Mouse (Mus musculus): ENCODE data around the gene Gm10985.

Gene Gm10985

DNA sequence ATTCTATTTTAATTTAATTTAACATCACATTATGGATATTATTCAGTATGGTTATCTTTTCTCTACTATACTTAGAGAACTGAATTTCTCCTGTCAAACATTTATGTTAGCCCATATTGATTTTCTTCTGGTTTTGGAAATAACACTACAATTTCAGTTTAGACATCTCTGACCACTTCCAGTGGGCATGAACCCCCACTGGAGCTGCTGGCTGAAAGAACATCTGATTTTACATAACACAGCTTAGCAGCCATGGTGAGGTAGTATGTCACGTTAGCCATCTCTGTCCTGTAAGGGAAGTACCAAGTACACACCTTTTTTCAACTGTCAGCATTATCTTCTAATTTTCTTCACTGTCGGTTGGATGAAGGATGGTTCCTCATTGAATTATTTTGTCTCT lies at the start of gene Gm10985:
Gene Gm10985, plus strand, starts transcription at position 301 of the 400 bp plus-strand sequence.
- DNase-seq: no peak

DNA sequence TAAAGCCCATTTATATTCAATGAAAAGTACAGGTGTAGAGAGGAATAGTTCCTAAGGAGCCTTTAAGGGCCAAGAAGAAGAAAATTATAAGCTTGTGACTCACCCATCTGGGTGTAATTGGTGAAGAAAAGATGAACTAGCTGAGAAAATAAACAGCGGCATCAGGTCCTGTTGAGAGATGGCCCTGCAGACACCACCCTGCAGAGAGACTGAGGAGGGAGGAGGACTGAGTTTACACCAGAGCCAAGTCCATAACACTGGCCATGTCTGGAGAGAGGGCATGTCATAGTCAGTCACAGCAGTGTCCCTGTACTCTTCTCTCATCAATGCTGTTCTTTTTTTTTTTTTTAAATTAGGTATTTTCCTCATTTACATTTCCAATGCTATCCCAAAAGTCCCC lies 48.0 kb upstream of the Gm10985 start:
- no peak for DNase-seq

DNA sequence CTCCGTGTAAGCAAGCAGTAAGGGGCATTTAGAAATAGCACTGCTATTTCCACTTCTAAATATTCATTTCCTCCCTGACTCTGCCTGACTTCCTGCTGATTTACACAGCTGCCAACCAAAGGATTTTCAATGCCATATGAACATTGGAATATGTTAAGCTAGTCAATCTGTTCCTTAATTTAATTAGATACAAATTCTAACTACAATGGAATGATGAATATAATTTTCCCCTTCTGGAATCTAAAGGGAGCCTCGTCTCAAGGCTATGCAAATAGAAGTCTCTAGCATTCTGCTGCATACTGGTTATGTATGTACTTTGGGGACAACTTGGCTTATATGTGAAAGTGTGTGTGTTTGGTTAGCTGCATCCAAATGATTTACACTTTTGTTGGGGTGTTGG lies 45.2 kb upstream of the Gm10985 start:
- DNase-seq: no peak

DNA sequence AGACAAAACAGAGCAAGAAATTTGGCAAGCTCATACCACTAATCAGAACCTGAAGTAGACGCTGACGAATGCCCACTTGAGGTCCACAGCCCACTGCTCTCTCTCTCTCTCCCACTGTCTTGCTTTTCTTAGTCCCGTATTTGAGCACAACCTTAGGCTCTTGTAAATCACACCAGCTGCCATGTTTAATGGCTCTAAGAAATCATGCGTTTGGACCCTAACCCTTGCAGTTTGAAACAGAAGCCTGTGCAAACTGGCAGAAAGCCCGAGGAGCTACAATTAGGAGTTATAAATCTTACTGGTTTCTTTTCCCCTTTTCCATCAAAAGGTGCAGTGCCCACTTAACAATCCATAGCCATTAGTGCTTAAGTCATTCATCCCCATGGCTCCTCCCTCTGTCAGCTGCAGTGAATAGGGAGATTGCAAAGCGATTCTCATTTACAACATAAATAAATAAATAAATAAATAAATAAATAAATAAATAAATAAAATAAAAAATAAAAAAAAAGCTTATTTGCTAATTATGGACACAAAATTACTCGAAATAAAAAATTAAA lies 31.4 kb upstream of the Gm10985 start:
- DNase-seq: peak; percentile 5 to 22

DNA sequence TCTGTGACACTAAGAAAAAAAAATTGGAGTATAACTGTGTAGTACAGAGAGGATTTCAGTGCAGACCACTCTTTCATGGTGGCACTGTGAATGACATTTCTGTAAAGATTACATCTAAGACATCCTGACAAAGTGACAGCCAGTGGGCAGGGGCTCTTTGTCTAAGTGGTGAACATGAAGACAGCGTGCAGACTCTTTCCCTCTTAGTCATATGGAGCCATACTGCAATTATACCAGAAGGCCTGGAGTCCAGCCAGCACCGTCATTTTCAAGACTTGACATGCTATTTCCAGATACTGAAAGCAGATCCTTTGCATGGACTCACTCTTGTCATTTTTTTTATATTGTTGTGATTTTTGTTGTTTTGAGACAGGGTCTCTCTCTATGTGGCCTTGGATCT lies 10.6 kb upstream of the Gm10985 start:
- DNase-seq: no peak

DNA sequence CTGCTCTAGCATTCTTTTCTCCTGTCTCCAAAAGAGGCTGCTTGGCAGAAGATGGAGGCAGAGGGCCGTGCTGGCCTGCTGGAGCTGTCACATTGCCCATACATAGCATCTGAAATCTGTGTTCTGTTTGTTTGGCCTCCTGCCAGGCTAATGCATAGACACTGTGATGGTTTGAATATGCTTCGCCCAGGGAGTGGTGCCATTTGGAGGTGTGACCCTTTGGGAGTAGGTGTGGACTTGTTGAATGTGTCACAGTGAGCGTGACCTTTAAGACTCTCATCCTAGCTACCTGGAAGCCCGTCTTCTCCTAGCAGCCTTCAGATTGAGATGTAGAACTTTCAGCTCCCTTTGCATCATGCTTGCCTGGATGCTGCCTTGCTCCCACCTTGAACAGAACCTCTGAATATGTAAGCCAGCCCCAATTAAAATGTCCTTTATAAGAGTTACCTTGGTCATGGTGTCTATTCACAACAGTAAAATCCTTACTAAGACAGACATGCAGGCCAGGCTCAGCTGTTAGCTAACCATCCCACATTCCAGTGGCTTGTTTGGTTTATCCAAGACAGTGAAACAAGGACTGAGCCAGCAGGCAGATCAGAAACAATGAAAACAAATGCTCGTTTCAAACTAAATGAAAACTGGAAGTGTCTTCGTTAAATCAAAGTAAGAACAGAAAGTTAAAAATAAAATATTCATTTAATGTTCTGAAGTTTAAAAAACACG lies 1.5 kb downstream of the Gm10985 start:
- DNase-seq: no peak

DNA sequence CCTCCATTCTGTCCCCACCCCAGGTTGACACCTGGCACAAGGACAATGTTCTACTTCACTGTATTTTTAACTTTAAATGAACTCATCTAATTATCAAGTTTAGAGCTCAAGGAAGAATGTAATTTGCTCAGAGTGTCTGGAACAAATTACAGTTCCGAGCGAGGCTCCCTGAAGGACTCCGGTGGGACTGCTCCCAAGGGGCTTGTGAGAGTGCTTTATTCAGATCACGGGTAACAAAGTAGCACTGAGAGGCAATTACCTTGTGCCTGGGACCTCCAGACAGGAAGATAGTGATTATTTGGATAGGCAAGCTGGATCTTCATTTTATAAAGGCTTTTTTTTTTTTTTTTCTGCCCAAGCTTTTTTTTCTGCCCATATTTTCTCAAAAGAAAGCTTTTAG lies 2.8 kb downstream of the Gm10985 start:
- DNase-seq: no peak

DNA sequence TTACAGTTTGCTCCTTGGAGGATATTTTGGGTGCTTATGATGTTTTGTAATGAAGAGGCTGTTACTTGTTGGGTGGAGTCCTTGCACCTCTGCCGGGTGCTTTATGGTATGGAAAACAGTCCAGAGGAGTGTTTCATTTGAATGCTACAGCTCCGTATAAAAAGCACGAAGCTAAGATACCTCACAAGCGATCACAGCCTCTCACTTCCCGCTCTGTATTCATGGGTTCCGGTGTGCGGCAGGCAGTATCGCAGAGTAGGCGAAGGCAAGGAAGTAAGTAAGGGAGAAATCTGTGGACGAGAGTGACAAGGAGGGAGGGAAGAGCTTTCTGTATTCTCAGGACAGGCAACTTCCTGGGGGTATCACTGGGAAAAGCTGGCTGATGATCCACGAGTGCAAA lies 3.4 kb downstream of the Gm10985 start:
- DNase-seq: no peak

DNA sequence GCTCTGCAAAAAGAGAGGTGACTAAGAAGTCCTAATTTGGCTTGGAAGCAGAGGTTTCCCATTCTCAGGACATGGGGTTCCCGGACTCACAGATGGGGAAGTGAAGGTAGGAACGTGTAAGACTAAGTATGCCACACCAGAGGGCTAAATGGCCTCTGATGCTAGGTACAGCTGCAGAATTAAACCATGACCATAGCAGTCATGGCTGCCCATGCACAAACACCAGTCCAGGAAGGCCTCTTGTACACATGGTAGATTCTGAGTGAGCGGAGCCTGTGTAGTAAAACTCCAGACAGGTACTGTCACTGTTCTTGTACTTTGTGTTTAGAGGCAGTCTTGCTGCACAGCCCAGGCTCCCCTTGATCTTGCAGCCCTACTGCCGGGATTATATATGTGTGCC lies 9.4 kb downstream of the Gm10985 start:
- DNase-seq: no peak

DNA sequence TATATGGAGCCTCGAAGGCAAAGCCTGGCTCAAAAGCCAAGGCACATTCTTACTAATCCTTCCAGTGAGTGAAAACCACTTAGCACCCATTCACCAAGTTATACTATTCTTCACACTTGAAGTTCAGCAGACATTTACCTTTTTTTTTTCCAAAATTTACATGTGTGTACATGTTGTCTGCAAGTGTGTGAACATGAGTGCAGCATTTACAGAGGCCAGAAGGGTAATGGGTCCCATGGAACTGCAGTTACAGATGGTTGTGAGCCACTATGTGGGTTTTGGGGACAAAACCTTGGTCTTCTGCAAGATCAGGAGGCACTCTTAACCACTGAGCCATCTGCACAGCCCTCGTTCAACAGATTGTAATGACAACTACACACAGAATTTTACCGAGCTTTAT lies 9.9 kb downstream of the Gm10985 start:
- no peak for DNase-seq

DNA sequence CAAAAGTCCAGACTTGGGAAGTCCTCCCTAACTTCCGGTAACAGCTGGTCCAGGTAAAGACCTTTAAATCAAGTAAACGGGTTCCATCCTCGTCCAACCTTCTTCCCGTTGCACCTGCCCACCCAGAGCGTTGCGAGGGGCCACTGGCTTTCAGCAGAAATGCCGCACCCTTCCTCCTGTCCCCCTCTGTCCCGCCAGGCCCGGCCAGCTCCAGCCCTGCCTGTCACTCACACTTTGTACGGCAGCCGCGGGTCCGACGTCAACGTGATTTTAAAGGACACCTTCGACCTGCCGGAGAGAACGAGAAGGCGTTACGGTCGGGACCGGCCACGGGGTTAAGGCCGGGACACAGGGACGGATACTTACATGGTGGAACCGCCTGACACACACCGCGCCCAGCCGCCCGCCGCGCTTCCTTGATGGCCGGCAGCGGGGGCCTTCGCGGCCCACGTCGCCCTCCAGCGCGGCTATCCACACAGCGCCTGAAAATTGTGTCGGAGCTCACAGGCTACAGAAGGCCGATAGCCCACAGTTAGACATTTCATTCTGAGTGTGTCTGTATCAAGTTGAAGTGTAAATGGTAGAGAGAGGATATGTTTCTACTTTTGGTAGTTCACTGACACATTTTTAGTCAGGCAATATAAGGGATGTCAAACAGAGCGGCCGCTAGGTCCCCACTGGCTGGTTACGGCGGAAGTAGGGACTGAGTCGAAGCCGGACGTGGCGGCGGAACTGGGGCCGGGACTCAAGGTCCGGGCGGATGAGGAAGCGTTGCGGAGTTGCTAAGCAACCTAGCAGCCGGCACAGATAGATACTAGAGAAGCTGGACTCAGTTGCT lies 18.7 kb downstream of the Gm10985 start, which contains the start of gene Ufm1:
Gene Ufm1, minus strand, starts transcription at position 448 of the 838 bp plus-strand sequence.
- DNase-seq: peak; percentile 95 to 97

DNA sequence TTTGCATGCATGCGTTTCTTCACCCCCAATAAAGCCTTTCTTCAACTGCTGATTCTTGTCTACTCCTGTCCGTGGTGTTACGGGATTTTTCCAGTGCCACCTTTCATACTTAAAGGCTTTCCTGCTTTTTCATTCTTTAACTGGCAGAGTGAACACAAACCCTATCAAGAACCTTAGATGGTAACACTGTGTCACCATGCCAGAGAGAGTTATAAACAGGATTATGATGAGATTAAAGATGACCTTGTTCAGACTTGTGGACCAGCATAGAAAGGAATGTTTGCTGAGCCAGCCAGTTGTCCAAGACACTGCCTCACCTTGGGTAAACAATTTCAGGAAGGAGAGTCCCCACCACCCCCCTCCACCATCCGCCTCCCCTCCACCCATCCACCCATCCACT lies 23.3 kb downstream of the Gm10985 start:
- no peak for DNase-seq

DNA sequence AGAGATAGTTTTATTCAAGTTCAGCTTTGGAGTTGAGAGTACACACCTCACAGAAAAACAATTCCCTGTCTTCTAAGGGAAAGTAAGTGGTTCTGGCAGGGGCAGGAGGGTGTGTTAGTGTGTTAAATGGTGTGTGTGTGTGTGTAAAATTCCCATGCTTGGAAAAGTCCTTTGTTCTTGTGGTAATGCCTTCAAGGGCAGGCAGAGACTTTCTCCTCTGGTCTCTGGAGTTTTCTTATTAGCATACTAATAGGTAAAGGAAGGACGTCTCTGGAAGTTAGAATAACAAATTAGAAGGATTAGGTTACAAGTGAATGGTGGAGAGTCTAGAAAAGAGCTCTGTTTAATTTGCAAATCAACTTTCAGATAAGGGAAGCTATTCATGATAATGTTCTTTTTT lies 24.4 kb downstream of the Gm10985 start:
- no peak for DNase-seq

DNA sequence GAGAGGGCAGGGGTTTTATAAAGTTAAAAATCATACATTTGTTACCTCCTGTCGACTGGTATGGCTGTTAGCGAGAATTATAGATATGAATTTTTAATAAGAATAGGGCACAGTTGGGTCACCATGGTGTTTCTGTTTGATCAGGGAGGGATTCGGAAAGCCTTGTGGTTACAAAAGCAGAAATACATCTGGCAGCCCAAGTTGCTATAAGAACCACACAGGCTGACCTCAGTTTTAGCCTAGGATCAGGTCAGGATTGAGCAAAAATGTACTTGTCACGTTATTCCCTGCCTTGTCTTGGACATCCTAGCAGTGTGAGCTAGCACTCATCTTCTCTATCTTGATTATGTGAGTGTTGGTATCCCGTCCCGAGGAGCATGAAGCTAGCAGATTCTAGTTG lies 25.6 kb downstream of the Gm10985 start:
- DNase-seq: no peak

DNA sequence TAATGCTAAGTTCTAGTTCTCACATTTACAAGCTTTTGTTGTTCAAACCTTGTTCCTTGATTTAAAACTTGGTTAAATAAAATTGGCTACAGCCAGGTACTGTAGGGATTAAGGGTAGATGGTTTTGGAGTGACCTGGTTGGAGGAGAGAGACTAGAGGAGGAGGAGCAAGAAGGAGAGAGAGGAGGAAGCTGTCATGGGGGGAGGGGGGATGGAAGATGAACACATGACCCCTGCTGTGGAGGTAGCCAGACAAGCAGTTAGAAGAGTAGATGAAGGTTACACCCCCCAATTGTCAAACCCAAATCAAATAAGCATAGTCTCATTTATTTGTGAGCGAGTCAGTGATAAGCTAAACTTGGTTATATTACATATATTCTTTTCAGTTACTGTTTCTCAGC lies 26.7 kb downstream of the Gm10985 start:
- DNase-seq: no peak

DNA sequence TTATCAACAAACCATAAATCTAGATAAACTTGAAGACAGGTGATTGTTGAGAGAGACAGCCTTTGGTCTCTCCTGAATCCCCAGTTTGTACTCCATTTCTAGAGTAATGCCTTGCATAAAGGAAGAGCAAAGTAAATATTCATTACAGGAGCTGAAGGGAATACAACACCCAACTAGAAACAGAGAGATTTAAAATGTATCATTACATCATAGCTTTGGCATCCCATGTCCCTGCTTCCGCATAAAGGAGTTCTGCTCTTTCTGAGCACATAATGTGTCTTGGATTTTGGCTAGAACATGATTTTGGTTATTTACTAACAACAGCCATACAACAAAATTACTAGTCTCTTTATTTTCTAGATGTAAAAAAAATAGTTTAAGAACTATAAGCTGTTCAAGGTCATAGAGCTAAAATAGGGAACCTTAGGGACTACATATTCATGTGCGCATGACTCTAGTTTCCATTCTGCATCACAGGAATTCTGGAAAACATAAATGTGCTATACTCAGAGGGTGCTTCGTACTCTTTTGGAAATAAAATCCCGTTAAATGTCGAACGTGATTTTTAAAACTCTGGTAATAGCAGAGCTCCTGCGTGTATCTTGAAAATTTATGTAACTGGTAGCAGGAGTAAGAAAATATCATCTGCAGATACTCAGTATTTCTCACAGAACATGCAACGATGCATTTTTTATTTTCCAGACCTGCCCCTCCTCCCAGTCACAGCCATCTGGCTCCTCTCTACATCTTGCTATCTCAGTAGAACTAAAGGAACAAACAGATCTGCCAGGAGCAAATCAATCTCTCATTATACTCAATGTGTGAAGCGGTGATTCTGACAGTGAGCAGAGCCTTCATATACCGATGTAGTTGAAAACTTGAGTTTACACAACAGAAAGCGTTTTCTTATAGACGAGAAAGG lies 46.0 kb downstream of the Gm10985 start:
- no peak for DNase-seq

All from kidney, postnatal 4 days (tissue).